Mouse (Mus musculus): ENCODE measurements around the gene Gm8237.
"Not testable (repeated sequence)": the region's sequence is repeated elsewhere in the genome, so short reads cannot be mapped to it uniquely, and the experiment has no call there.

The Gm8237 gene

GRCm38 (mm10) chr14:5880241-5880640 is at the start of gene Gm8237:
TSS of gene Gm8237 (minus strand) at chr14:5880382.
- not testable (repeated sequence) for DNase-seq (ENCODE audit: low spot score)

GRCm38 (mm10) chr14:5923276-5923675 is 43.1 kb upstream of the Gm8237 start:
- not testable (repeated sequence) for DNase-seq (ENCODE audit: low spot score)

GRCm38 (mm10) chr14:5918330-5918942 is 38.3 kb upstream of the Gm8237 start:
- not testable (repeated sequence) for DNase-seq (ENCODE audit: low spot score)

GRCm38 (mm10) chr14:5913701-5914100 is 33.5 kb upstream of the Gm8237 start:
- not testable (repeated sequence) for DNase-seq (ENCODE audit: low spot score)

GRCm38 (mm10) chr14:5879791-5880190 is 391 bp downstream of the Gm8237 start:
- not testable (repeated sequence) for DNase-seq (ENCODE audit: low spot score)

- DNase-seq (ENCODE audit: low spot score), result not testable (repeated sequence)
Measured at GRCm38 (mm10) chr14:5879136-5879535, 1.0 kb downstream of the Gm8237 start.

- DNase-seq (ENCODE audit: low spot score), result peak; percentile 1
Measured at GRCm38 (mm10) chr14:5855911-5856310, 24.3 kb downstream of the Gm8237 start.

GRCm38 (mm10) chr14:5830229-5830628 is 50.0 kb downstream of the Gm8237 start, which contains the start of gene Gm3424:
TSS of gene Gm3424 (minus strand) at chr14:5830329.
- DNase-seq (ENCODE audit: low spot score), result not testable (repeated sequence)

GRCm38 (mm10) chr14:5812699-5813356 is 67.4 kb downstream of the Gm8237 start:
- not testable (repeated sequence) for DNase-seq (ENCODE audit: low spot score)
